Mouse (Mus musculus): ENCODE results near the gene Gm20479.

Gene Gm20479

DNA sequence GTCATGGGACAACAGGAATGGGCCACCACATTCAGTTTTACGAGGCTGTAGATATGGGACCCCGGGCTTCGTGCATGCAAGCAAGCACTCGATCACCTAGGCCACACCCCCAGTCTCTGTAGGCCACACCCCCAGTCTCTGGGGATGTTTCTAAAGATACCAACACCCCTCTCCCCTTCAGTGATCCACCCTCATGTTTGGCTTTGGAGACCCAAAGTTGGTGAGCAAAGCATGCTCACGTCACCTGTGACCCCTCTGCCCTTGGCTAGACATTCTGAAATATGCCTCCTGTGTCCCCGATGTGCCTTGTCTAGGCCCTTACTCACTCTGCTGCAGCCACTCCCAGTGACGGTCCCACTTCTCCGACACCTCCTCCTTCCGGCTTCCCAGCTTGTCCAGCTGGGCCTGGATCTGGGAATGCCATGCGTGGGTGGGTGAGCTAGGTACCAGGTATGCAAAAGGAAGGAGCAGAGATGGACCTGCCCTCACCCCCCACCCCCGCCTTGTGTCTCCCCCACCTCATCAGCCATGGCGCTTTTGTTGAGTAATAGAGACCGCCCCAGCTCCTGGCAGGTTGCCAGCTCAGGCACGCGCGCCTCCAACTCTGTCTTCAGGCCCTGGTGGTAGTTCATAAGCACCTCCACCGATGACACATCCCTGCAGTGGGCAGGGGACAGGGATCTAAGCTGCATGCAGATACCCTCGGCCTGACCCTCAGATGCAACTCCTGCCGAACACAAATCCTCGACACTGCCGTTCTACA lies 9.0 kb upstream of the Gm20479 start:
- peak; percentile 32 for DNase-seq

GRCm38 (mm10) chr7:27364379-27364778 lies 7.2 kb upstream of the Gm20479 start:
- DNase-seq, result no peak

GRCm38 (mm10) chr7:27361283-27361946 lies 4.2 kb upstream of the Gm20479 start:
- DNase-seq, result peak; percentile 100

- no peak for DNase-seq
Observed at GRCm38 (mm10) chr7:27360749-27361148, 3.5 kb upstream of the Gm20479 start.

GRCm38 (mm10) chr7:27359706-27360358 lies 2.6 kb upstream of the Gm20479 start:
- no peak for DNase-seq

GRCm38 (mm10) chr7:27359162-27359561 lies 1.9 kb upstream of the Gm20479 start:
- no peak for DNase-seq

- DNase-seq, result no peak
Observed at GRCm38 (mm10) chr7:27357595-27357978, 368 bp upstream of the Gm20479 start.

GRCm38 (mm10) chr7:27356248-27356647 lies 971 bp downstream of the Gm20479 start:
- peak; percentile 42 for DNase-seq

- peak; percentile 83 for DNase-seq
Observed at GRCm38 (mm10) chr7:27355745-27356240, 1.4 kb downstream of the Gm20479 start, which contains the start of gene Shkbp1. Gene Shkbp1 (minus strand): TSS chr7:27356019.

DNA sequence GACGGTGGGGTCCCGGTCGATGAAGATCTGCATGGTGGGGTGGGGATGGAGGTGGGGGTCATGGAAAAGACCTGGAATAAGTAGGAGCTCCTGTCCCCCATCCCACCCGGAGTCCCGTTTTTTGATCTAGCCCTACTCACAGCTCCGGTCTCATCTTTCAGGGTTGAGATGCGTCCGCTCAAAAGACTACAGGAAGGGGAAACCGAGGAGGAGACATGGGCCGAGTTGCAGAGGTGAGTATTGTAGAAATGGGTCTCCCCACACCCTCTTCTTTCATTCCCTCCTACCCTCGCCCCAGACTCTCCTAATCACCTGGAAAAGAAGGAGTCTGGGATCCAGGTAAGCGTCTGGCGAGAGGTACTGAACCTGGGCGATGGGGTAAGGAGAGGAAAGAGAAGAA lies 2.0 kb downstream of the Gm20479 start:
- no peak for DNase-seq

- no peak for DNase-seq
Observed at GRCm38 (mm10) chr7:27354783-27355182, 2.4 kb downstream of the Gm20479 start.

DNA sequence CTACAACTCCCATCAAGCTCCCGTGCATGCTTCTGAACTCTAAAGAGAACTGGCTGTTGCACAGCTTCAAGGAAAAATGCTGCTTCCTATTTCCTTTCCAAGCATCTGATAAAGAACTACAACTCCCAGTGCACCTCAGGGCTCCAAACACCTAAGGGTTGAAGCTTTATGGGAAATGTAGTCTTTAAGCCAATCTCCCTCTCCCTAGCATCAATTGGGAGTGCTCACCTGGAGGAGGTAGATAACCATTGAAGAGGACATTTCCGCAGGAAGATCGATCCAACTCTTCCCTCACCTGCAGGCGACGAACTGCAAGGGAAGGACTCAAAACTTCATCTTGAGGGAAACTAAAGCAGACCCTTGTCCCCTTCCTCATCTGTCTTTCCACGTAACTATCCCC lies 3.1 kb downstream of the Gm20479 start:
- DNase-seq, result no peak

DNA sequence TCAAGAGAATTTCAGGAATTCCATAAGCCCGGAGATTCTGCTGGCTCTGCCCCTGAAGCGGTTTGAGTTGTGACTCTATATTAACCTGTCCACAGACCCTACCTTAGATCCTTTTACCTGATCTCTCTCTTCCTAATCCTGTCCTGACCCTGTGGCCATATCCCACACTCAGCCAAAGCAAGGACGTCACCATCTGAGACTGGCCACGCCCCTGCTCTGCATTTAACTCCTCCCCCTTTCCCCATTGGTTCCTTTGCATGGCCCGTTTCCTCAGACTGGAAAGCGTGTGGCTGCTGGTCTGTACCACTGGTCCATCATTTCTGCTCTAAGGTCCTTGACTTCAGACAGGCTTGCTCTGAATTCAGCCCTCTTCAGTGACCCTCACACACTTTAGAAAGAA lies 11.8 kb downstream of the Gm20479 start:
- DNase-seq, result no peak

GRCm38 (mm10) chr7:27342595-27342994 lies 14.6 kb downstream of the Gm20479 start:
- DNase-seq, result no peak

DNA sequence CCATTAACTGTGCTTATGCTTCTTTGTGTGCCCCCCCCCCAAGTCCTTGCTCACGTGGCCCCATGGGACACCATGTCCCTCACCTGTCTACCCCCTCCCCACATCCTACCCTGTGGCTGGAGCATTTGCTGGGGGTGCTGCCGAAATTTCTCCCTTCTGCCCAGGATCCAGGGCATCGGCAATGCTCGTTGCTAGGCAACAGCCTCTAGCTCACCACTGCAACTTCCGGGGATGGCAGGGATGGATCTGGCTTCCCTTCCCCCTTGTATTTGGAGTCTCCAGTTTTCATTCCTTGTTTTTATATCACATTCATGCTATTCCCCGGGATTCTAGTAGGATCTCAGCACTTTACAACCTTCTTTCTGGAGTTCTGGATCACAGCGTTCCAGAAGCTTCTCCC lies 17.7 kb downstream of the Gm20479 start:
- DNase-seq, result no peak

DNA sequence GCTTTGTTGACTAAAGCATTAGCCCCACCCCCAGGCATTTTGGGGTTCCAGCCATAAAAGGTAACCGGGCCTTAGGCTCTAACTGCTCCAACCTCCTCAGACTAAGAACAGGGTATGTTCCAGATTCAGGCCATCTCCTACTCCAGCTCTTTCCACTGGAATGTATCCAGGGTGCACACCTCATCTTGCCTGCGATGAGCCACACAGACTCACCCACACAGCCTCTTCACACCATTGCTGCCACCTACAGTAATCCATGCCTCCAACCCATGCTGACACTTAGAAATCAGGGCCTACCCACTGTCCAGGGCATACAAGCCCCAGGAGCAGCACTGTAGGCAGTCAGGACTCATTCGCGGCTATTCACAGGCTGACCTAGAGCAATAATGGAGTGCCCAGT lies 18.1 kb downstream of the Gm20479 start:
- no peak for DNase-seq

DNA sequence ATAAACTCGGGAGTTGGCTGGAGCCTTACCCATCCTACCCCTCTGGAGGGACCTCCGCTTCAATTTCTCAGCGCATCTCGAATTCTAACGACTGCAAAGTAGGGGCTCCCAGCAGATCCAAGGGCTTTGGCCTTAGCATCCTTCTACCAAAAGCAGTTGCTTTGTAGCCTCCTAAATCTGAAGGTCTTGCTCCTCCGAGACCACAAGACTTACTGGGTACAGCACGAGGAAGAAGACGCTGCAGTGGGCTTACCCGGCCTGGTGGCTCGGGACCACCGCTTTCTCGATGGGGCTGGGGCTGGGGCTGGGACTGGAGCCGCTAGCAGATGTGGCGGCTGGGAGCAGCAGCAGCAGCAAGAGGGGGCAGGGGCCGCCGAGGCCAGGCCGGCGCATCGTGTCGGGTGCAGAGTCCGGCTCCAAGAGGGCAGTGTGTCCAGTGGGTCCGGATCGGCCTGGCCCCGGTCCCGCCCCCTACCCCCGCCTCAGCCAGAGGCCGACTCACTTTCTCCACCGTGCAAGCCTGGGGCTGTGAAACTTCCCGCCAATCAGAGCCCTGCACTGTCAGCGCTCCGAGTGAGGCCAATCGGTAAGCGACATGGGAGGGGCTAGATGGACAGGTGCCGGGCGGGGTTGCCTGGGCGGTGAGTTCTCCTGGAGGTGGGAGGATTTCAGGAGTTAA lies 19.9 kb downstream of the Gm20479 start, which contains the start of gene Ltbp4:
Gene Ltbp4, minus strand, starts transcription at position 518 of the 679 bp plus-strand sequence.
- DNase-seq, result no peak

DNA sequence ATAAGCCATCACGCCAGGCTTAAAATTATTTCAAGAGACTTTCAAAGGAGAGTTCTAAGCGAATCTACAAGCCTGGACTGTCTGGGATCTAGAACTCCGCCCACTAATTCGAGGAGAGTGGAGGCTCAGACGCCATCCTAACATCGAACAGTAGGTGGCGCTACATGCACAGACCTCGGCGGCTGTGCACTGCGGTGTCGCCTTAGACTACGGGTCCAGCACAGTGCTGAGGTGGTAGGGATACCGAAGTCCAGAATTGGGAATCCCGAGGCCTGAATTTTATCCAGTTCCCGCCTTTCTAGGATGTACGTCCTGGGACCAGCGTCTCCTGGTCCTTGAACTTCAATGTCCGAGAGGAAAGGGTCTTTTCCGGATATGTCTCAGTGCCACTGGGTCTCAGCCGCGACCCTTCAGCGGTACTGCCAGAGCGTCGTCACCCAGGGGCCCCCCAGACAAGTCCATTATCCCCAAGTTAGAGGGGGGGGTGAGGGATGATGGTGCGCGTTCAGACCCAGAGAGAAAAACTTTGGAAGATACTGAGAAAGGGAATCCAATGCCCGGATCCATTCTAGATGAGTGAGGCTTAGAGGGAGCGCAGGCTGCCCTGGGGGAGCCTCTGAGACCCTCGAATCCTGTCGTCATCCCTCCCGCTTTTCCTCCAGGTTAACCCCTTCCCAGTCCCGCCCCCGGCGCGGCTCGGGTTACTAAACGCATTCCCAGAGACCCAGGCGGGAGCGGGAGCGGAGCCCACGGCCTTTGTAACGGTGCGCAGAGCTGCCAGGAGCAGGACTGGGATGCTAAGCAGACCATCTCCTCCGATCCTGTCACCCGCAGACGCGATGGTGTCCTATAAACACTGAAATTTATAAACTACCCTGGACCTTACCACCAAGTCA lies 21.0 kb downstream of the Gm20479 start:
- DNase-seq, result peak; percentile 93

- no peak for DNase-seq
Observed at GRCm38 (mm10) chr7:27335011-27335720, 22.1 kb downstream of the Gm20479 start.

- DNase-seq, result no peak
Observed at GRCm38 (mm10) chr7:27334405-27334911, 22.8 kb downstream of the Gm20479 start.

DNA sequence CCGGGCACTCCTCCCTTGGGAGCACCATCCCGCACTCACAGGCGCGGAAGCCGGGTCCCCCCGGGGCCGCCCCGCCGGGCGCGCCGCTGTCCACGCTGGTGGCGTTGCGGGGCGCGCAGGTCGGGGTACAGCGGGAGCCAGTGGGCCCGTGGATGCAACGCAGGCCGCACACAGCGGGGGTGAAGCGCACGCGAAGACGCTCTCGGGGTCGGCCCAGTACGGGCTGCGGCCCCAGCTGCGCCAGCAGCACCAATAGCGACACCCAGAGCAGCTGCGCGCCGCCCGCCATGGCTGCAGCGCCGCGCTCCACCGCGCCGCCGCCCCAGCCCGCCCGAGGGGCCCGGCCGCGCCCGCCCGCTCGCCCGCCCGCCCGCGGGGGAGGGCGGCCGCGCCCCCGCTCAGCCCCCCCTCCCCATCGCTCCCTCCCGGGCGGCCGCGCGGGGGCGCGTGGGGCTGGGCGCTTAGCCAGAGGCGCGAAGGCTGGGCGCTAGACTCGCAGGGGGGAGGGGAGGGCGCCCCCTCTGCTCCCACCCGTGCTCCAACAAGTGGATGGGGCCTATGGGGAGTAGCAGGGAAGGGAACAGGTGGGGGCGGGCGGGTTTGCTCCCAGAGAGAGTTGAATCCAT lies 23.8 kb downstream of the Gm20479 start:
- no peak for DNase-seq

Measured in right cerebral cortex, postnatal 4 days (tissue).